Mouse (Mus musculus) kidney, adult 2 months (tissue): ENCODE results near the gene Polr2f.

ENCODE experiments used
- CTCF ChIP-seq: fragments of 200-500 bp; conservative IDR thresholded peaks from 2 replicates; pipeline ENCODE4 v1.5.1; 2011; ENCODE audit warnings: low read depth, mild to moderate bottlenecking, control low read depth, low read length, moderate library complexity, mixed read lengths; ENCODE audit not compliant: insufficient read depth, insufficient read length
- POLR2A ChIP-seq: fragments of 200-500 bp; IDR thresholded peaks from one replicate; pipeline ENCODE4 v1.6.1; 2011; ENCODE audit warnings: low read depth, low read length, control low read depth

GRCm38 (mm10) chr15:79166712-79167111 is 25.9 kb downstream of the Polr2f start:
- TF ChIP-seq POLR2A (no peak), CTCF (no peak)
